Mouse (Mus musculus) left cerebral cortex, postnatal 36 days (tissue): Measurements from ENCODE around the gene Cmtm5. TPM values are rescaled to one million over a fixed set of nuclear protein-coding genes. Genes with fewer than 3 reads are reported as not detected.
"Not testable (repeated sequence)": the region's sequence is repeated elsewhere in the genome, so short reads cannot be mapped to it uniquely, and the experiment has no call there.

Source experiments
- DNase-seq, 2 experiments: peaks; one replicate each; pipeline ENCODE4 v3.0.0; 2021 to 2022; ENCODE audit warnings: low spot score in 2 of 2, mixed read lengths in 1 of 2
- intact Hi-C: fragments of 180-260 bp; cut with DNase I; formaldehyde crosslinking; loops from one replicate; pipeline ENCODE4 v1.15.1; 2025
- total RNA-seq, 2 experiments: library from RNA; stranded (reverse); gene quantifications; 2 replicates each; pipeline ENCODE4 v1.2.3; 2021

Gene Cmtm5
- total RNA-seq, 2 experiments from 2014 or later = 56.6 to 59.4 TPM

GRCm38 (mm10) chr14:54954474-54954873, 18.4 kb downstream of the Cmtm5 start:
- no peak for DNase-seq
- intact Hi-C loops = no loop called here

- no peak for DNase-seq
- intact Hi-C loops = no loop called here
These were observed 19.4 kb downstream of the Cmtm5 start for GRCm38 (mm10) chr14:54955481-54955880.

GRCm38 (mm10) chr14:54956533-54956932, 20.5 kb downstream of the Cmtm5 start:
- DNase-seq = no peak
- intact Hi-C loops = no loop called here

- DNase-seq = no peak
- intact Hi-C loops = no loop called here
These were observed 22.4 kb downstream of the Cmtm5 start for GRCm38 (mm10) chr14:54958503-54958902.

GRCm38 (mm10) chr14:54959197-54959596, 23.1 kb downstream of the Cmtm5 start:
- DNase-seq = no peak
- intact Hi-C loops = no loop called here

- intact Hi-C loops, DNase-seq: not testable (repeated sequence)
These were observed 24.0 kb downstream of the Cmtm5 start for GRCm38 (mm10) chr14:54959853-54960613.

GRCm38 (mm10) chr14:54960769-54961168, 24.7 kb downstream of the Cmtm5 start:
- no peak for DNase-seq
- intact Hi-C loops = no loop called here

GRCm38 (mm10) chr14:54961487-54961886, 25.4 kb downstream of the Cmtm5 start:
- intact Hi-C loops = no loop called here
- no peak for DNase-seq

GRCm38 (mm10) chr14:54962714-54963113, 26.7 kb downstream of the Cmtm5 start:
- DNase-seq = no peak
- intact Hi-C loops = no loop called here

- intact Hi-C loops = no loop called here
- DNase-seq = no peak
These were observed 27.7 kb downstream of the Cmtm5 start for GRCm38 (mm10) chr14:54963727-54964126.

GRCm38 (mm10) chr14:54965044-54965443, 29.0 kb downstream of the Cmtm5 start:
- intact Hi-C loops = no loop called here
- DNase-seq = no peak

- no peak for DNase-seq
- intact Hi-C loops = no loop called here
These were observed 29.6 kb downstream of the Cmtm5 start for GRCm38 (mm10) chr14:54965631-54966030.

- intact Hi-C loops = no loop called here
- no peak for DNase-seq
These were observed 30.4 kb downstream of the Cmtm5 start, which contains the start of gene Myh6 for GRCm38 (mm10) chr14:54966320-54966977. Gene Myh6, minus strand, starts transcription at chr14:54966927.

- intact Hi-C loops = no loop called here
- DNase-seq = no peak
These were observed 31.8 kb downstream of the Cmtm5 start for GRCm38 (mm10) chr14:54967874-54968273.

GRCm38 (mm10) chr14:54968344-54968743, 32.3 kb downstream of the Cmtm5 start:
- intact Hi-C loops = no loop called here
- no peak for DNase-seq

- intact Hi-C loops, DNase-seq: not testable (repeated sequence)
These were observed 36.7 kb downstream of the Cmtm5 start for GRCm38 (mm10) chr14:54972786-54973185.

GRCm38 (mm10) chr14:54974068-54974791, 38.2 kb downstream of the Cmtm5 start:
- intact Hi-C loops = loop anchor here (1.0 kb wide), 1 partner anchor 26 kb away; no protein-coding TSS in a partner anchor
- peak in 1 of 2 experiments; percentile 13 for DNase-seq

GRCm38 (mm10) chr14:54976633-54977032, 40.6 kb downstream of the Cmtm5 start, which contains the start of gene Gm17428:
Gene Gm17428, plus strand, starts transcription at chr14:54976933.
- intact Hi-C loops = no loop called here
- no peak for DNase-seq

GRCm38 (mm10) chr14:54978664-54979063, 42.6 kb downstream of the Cmtm5 start:
- no peak for DNase-seq
- intact Hi-C loops = no loop called here

GRCm38 (mm10) chr14:54981934-54982333, 45.9 kb downstream of the Cmtm5 start:
- no peak for DNase-seq
- intact Hi-C loops = no loop called here
